Mouse (Mus musculus) megakaryocyte, adult 5-6 weeks (primary cell): Measurements from ENCODE around the gene Naa16. TPM values are rescaled to one million over a fixed set of nuclear protein-coding genes. Genes with fewer than 3 reads are reported as not detected.
"Not testable (repeated sequence)": the region's sequence is repeated elsewhere in the genome, so short reads cannot be mapped to it uniquely, and the experiment has no call there.

Source experiments
- ATAC-seq: 2 replicates; pipeline ENCODE4 v1.8.0; 2016; ENCODE audit warnings: mild to moderate bottlenecking, inconsistent platforms; ENCODE audit not compliant: poor library complexity, severe bottlenecking
- total RNA-seq, 2 experiments: library from RNA; stranded (forward) in 1 of 2; stranded (reverse) in 1 of 2; fragments of 153-499, 151-499 nt in 1 of 2; fragments of 221-1000, 200-1000 nt in 1 of 2; gene quantifications; 2 replicates each; pipeline versions ENCODE4 v1.2.3 to v1.2.4; 2015 to 2017

Gene Naa16
- total RNA-seq (2015) (41.7 and 51.0 TPM in 2 replicates), total RNA-seq (2017) (30.3 and 44.1 TPM in 2 replicates)

DNA sequence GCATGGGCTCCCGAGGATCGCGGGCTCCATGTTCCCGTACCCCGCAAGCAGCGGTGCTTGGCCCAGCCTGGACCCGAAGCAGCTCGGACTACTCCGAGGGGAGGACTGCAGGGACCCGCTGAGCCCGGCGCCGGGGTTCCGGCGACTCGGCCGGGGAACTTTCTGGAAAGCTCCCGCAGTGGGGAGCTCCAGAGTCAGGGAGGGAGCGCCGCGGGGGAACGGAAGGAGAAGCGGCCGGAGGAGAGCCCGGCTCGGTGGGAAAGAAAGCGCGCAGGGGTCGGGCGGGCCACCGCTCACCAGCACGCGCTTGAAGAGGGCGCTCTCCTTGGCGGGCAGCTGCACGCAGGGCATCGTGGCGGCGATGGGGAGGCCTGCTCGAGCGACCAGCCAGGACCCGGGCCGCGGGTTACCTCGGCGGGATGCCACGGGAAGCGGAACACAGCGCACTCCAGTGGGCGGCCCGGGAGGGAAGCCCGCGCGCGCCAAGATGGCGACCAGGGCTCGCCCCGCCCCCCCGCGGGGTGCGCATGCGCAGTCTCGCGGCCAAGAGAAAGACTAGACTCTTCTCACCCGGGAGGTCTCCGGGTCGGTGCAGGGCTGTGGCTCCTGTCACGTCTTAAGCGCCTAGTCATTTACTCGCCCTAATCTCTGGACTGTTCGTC, at the start of gene Naa16:
Gene Naa16 (minus strand): TSS at position 514 of the 662 bp plus-strand sequence.
- peak; percentile 88 for ATAC-seq

GRCm38 (mm10) chr14:79434068-79434467, 43.5 kb upstream of the Naa16 start:
- peak; percentile 66 for ATAC-seq

- ATAC-seq: not testable (repeated sequence)
Observed at GRCm38 (mm10) chr14:79426730-79427365, 36.3 kb upstream of the Naa16 start.

GRCm38 (mm10) chr14:79425979-79426729, 35.6 kb upstream of the Naa16 start, which contains the start of gene Kbtbd7:
Kbtbd7 (plus strand) TSS chr14:79426511.
- ATAC-seq: peak; percentile 97

DNA sequence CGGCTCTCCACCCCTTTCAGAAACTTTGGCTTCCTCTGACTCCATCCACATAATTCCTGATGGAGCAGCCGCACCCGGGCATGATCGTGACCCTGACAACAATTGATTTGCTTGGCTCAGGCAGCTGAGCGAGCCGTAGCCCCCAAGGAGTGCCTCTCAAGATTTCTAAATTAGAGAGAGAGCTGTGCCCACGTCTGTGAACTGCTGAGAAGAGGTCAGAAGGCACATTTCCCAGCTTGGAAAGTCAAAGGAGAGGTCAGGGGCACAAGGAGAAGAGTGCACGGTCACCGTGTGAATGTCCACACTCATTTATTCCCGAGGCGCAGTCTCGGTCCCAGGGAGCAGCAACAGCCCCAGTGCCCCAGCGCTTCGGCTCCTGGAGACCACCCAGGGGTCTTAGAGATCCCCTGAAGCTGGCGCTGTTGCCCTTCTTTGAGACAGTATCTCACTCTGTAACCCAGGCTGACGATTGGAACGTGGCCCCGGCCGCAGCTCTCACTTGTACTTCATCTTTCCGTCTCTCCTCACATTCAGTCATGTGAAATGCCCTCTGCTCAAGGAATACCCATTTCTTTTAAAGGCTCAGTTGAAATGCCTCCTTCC, 29.6 kb upstream of the Naa16 start:
- ATAC-seq: no peak

- ATAC-seq: no peak
Observed at GRCm38 (mm10) chr14:79413121-79413520, 22.5 kb upstream of the Naa16 start.

- ATAC-seq: no peak
Observed at GRCm38 (mm10) chr14:79410662-79411061, 20.1 kb upstream of the Naa16 start.

DNA sequence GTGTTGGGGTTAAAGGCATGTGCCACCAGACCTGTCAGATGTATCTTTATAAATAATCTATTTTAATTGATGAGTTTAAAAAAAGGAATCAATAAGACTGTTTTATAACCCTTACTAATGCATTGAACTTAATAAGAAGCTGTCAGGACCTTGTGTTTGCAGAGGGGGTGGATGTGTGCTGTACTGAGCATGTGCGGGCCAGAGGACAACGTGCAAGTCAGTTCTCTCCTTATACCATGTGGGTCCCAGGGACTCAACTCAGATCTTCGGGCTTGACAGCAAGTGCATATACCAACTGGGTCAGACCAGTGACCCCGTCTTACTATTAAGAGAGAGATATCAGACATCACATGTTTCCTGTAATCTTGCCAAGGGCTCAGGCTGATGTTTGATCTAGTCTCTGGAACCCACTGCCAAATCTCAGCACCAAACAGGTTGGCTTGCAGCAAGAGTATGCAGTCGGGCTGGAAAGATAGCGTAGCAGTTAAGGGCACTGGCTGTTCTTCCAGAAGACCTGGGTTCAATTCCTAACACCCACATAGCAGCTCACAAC, 18.8 kb upstream of the Naa16 start:
- no peak for ATAC-seq

DNA sequence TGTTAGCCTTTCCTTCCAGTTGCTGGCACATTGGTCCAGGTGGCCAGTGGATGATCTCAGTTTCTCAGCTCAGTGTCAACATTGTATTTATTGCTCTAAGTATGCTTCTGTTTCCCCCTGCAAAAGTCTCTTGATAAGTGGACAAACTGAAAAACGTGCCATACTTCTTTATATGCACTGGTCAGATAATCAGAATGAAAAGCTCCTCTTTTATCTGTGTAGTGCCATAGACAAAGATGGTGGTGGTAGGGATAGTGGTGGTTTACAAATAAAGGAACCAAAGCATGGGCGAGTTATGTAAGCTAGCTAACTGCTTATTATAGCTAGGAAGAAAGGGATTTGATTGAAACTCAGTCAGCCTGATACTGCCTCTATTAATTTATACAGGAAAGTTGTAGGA, 17.1 kb upstream of the Naa16 start:
- no peak for ATAC-seq

DNA sequence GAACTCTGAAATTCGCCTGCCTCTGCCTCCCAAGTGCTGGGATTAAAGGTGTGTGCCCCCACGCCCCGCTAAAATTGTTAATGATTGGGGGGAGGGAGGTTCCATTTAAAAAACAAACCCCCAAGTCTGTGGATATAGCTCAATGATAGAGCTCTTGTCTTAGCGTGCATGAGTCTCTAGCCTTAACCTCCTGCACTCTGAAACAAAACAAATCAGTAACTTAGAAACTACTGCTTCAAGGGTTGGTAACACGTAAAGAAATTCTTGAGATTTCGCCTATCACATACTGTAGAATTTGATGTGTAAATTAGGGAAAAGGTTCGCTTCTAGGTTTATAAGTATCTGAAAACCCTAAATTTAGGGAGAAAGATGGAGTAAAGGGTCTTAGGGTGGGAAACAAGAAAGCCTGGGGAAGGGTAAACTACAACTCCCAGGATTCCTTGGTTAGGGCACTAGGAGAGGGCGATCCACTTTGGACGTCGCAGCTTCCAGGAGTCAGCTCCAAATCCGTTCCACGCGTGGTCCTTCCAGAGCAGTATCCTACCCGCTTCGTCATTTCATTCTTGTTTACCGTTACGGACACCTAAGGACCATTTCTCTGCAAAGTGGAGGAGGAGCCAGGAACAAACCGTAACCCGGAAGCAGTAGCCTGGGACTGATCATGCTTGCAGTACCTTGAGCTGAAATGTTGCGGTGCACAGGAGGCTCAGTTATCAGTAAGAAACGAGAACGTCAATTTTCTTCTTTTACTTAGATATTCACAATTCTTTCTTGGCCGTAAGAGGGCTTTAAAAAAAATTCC, 6.9 kb upstream of the Naa16 start, which contains the start of gene Mtrf1:
Gene Mtrf1 (plus strand): TSS at position 452 of the 802 bp plus-strand sequence.
- peak; percentile 86 for ATAC-seq

- peak; percentile 56 for ATAC-seq
Observed at GRCm38 (mm10) chr14:79394564-79394963, 4.0 kb upstream of the Naa16 start.

DNA sequence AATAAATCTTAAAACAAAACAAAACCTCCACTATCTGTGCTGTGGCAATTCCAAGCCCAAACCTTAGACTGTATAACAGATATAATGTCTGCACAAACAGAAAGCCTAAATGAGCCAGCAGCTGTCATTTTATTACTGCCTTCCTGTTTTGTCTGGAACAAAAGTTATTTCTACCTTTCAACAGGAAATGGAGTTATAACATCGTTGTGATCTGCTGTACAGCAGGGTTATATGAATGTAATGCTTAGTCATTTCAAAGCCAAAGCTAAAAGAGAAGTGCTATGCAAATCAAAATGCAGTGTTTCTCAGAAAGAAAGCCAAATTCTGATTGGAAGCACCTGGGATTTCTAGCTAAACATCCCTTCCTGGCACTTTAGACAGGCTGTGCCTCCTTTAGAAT, 2.7 kb upstream of the Naa16 start:
- ATAC-seq: no peak

DNA sequence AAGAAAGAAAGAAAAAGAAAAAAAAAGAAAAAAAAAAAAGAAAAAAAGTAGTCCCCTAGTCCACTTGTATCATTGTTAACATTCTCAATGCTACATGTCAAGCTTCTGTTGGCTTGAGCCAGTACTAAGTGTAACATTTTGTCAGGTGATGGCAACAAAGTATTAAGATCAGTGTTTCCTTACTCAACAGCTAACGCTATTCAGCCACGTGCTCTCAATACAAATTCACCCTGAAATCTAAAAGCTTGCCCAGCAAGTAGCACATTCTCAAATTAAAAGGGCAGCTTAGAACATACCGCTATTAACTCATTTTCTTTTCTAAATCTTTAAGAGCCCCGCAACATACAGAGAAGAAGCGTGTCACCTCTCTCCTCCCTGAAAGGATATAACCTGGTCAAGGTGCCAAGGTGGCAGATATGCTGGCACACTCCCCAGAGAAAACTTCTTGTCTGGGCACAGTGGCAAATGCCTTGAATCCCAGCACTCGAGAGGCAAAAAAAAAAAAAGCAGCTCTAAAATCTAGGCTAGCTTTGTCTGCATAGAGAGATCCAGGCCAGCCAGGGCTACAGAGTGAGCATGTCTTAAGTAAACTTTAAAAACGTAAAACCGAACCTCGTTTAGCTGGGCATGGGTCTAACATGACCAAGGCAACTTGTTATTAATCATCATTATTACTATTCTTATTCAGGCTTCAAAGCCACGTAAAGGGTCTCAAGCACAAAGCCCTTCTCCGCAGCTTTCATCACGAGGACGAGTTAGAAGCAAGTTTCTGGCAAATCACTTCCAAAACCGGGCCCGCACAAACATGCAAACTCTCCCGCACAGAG, 927 bp downstream of the Naa16 start:
- ATAC-seq: no peak

GRCm38 (mm10) chr14:79388304-79388703, 2.3 kb downstream of the Naa16 start:
- ATAC-seq: no peak

GRCm38 (mm10) chr14:79383120-79383519, 7.5 kb downstream of the Naa16 start:
- no peak for ATAC-seq

DNA sequence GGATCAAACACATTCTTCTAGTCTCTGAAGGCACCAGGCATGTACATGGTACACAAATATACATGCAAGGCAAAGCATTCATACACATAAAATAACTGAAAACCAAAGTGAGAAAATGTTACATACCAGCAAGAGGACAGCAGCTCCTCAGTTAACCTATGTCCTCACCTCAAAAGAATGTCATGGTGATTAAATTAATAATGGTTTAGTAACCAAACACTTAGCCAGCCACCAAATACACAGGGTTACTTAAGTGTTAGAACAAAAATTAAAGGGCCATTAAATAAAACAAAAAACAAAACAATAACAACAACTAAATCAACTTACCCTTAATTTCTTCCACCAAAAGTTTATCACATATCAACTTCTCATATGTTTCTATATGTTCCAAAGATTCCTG, 13.5 kb downstream of the Naa16 start:
- ATAC-seq: no peak

- peak; percentile 45; the same call in 1 of the 2 replicates for ATAC-seq
Observed at GRCm38 (mm10) chr14:79358055-79358454, 32.5 kb downstream of the Naa16 start.

- ATAC-seq: no peak
Observed at GRCm38 (mm10) chr14:79346384-79346783, 44.2 kb downstream of the Naa16 start.

DNA sequence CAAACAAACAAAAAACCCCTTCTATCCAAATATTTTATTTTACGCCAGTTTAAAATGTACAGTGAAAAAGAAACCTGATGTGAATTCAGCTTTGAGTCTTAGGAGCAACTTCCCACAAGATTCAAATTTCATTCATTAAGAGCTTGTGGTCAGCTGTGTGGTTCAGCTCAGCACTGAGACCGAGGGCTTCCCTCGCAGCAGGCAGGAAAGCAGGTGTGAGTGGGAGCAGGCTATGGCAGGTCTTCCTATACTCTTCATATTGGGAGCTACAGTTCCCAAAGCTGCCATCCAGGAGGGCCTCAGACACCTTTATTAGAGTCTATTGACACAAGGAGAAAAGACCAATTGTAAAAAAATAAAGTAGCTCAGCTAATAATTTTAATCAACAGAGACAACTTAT, 55.0 kb downstream of the Naa16 start:
- ATAC-seq: no peak
